Mouse (Mus musculus) spleen, adult 2 months (tissue): ENCODE data around the gene Ccdc85b.

Experiments
- CTCF ChIP-seq: fragments of 200-500 bp; IDR thresholded peaks from 2 replicates; pipeline ENCODE4 v1.5.1; 2011; ENCODE audit warnings: mild to moderate bottlenecking, inconsistent platforms; ENCODE audit not compliant: insufficient read depth, insufficient read length, insufficient replicate concordance; ENCODE audit errors: extremely low read depth
- POLR2A ChIP-seq: fragments of 200-500 bp; IDR thresholded peaks from 2 replicates; pipeline ENCODE4 v1.6.1; 2011; ENCODE audit warnings: low read depth, low read length, inconsistent platforms

GRCm38 (mm10) chr19:5473720-5474119 is 16.0 kb upstream of the Ccdc85b start, which contains the start of gene Efemp2:
- TF ChIP-seq POLR2A = no peak
- TF ChIP-seq CTCF = no peak
